Mouse (Mus musculus): ENCODE measurements around the gene Gdf10. TPM values are rescaled to one million over a fixed set of nuclear protein-coding genes. Genes with fewer than 3 reads are reported as not detected.

Gdf10 gene
- polyA plus RNA-seq, 3 experiments from 2014 or later, result not detected

DNA sequence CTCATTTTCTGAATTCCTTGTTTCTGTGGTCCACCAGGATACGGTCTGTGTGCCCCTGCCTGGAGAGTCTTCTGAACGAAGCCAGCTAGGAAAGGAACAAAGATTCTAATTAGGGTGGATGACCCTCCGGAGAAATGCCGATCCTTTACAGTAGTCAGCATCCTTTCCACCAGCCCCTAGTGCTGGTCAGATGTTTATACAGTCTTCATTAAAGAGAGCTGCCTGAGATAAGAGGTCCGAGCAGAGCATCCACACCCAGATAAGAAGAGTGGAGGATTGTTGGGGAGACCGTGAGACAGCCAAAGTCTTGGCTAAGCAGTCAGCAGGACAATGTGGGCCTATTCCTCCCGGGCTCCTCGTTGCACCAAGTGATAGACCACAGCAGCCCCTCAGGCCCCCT, 17.4 kb downstream of the Gdf10 start, which contains the start of gene Gdf2:
Gene Gdf2 (plus strand): TSS at position 301 of the 400 bp plus-strand sequence.
- ATAC-seq, result no peak

DNA sequence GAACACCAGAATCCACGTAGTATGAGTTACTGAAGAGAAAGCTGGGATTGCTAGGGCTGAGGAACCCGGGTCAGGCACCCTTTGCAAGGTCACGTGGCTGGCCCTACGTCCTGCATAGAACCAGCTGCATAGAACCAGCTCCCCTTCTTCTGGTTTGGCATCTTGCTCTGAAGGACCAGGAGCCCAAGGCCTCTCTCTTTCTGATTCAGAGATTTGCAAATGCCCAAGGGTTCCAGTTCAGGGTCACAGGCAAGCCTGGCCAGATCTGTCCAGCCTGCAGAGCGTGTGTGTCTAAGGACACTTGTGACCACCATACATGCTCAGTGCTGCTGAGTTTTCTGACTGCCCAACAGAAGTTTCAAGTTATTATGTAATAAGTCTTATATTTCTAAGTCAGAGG, 18.8 kb downstream of the Gdf10 start:
- no peak for ATAC-seq

DNA sequence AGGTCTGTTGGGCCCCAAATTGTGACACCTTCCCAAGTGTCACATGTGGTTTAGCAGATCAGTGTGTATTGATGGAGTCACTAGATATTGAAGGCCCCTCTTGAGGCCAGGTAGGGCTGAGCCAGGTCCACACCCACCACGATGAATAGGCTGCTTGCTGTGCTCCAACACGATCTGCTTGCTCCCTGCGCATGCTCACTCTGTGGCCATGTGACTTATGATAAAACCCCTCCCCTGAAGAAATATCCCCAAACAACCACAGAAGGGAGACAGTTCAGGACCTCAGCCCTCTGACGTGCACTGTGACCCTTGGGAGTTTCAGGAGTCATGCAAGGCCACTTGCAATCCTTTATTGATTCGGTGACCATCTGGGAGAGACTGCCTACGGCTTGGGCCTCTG, 22.7 kb downstream of the Gdf10 start:
- no peak for ATAC-seq

- ATAC-seq, result no peak
Measured at GRCm38 (mm10) chr14:33952233-33952981, 29.0 kb downstream of the Gdf10 start.

GRCm38 (mm10) chr14:33953761-33954160, 30.4 kb downstream of the Gdf10 start, which contains the start of gene Rbp3:
Gene Rbp3 (plus strand): TSS chr14:33954003.
- ATAC-seq, result no peak

DNA sequence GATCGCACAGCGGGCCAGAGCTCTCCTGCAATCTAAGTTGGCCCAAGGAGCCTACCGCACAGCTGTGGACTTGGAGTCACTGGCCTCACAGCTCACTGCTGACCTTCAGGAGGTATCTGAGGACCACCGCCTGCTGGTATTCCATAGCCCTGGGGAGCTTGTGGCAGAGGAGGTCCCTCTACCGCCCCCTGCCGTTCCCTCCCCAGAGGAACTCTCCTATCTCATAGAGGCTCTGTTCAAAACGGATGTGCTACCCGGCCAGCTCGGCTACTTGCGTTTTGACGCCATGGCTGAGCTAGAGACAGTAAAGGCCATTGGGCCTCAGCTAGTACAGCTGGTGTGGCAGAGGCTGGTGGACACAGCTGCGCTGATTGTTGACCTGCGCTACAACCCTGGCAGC, 32.7 kb downstream of the Gdf10 start:
- ATAC-seq, result no peak

DNA sequence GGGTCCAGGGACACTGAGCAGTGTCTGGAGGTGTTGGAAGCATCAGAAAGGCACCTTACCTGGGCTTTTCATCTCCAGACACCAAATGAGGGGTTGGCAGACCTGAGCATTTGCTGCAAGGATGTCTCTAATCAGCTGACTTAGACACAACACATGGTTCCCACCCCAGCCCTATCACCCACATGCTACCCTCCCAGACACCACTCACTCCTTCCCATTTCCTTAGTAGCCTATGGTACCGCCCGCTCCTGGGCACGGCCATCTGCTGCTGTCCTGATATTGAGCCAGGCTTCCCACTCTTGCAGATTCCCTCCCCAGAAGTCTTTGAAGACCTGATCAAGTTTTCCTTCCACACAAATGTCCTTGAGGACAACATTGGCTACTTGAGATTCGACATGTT, 34.8 kb downstream of the Gdf10 start:
- no peak for ATAC-seq

DNA sequence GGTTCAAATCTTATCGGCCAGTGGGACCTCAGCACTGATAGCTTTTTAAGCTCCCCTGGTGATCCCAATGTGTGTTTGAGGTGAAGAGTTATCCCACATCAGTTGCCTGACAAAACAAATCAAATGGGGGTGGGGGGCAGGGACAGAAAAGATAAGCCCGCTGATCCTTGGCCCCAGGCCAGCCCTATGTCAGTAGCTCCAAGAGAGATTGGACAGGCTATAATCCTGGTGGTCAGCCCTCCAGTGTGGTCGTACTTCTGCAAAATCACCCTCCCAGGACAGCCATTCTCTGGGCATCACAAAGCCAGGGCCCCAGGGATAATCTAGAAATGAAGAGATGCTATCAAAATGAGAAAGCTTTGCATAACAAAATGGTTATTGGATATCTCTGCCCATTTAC, 35.5 kb downstream of the Gdf10 start:
- no peak for ATAC-seq

GRCm38 (mm10) chr14:33959341-33959740, 36.0 kb downstream of the Gdf10 start:
- ATAC-seq, result no peak

DNA sequence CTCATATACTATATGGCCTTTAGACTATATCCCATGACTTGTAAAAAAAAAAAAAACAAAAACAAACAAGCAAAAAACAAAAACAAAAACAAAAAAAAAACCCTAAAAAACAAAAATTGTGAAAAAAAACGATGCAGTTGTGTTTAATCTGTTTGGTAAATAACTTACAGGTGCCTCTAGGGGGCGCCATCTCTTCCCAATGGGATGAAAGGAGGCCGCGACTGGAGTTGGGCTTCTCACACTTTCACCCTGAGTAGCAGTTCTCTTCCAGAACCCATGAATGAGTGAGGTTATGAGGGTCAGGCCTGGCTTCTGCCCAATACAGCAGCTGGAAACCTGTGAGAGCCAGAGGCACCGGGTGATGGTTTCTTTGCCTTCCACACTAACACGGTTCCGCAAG, 42.3 kb downstream of the Gdf10 start:
- no peak for ATAC-seq

DNA sequence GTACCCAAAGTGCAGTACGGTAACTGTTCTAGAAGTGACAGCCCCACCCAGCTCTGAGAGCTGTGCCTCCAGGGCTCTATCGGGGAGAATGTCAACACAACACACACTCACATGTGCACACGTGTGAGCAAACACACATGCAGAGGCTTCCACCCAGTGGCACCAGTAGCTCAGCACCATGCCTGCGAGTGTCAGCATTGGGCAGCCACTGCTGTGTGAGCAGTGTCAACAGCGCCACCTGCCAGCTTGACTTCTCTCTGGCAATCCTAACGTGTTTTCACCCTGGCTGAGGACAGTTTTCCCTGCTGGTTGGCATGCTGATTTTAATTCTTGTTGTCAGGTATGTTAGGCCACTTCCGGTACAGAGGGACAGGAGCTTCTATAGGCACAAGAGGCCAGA, 49.3 kb downstream of the Gdf10 start:
- no peak for ATAC-seq

- ATAC-seq, result no peak
Measured at GRCm38 (mm10) chr14:33974752-33975151, 51.4 kb downstream of the Gdf10 start.

GRCm38 (mm10) chr14:33977748-33978147, 54.4 kb downstream of the Gdf10 start:
- ATAC-seq, result no peak

DNA sequence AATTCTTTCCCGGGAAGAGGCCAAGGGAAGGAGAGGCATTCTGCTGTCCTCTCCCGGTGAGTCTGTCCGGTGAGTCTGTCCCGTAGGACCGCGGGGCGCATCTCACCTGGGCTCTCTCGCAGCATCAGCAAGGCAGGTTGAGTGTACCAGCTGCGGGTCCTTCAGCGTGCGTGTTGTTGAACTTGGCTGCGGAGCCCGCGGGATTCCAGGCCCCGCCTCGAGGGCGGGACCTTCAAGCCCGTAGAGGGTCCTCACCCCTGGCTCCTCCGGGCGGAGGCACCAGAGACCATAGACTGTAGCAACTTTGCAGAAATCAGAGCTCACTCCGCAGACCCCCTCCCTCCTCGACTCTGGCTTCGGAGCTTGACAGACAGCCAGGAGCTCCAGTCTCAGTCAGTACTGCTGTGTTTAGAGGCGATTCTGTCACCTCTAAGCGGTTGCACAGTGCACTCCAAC, 55.2 kb downstream of the Gdf10 start, which contains the start of gene Zfp488:
Gene Zfp488 (minus strand): TSS at position 161 of the 456 bp plus-strand sequence.
- no peak for ATAC-seq

Other genes with a start within 250 kb of the Gdf10 start
- not detected for gene Gdf2, start 17.5 kb downstream of the Gdf10 start, polyA plus RNA-seq (2017; shearing (Covaris generic))
- gene Rbp3, start 30.4 kb downstream of the Gdf10 start, polyA plus RNA-seq (2017; shearing (Covaris generic)), result not detected
- gene Zfp488, start 55.2 kb downstream of the Gdf10 start, polyA plus RNA-seq (2017; shearing (Covaris generic)), result not detected
- gene Gm30083, start 91.6 kb downstream of the Gdf10 start, polyA plus RNA-seq (2017; shearing (Covaris generic)), result not detected
- gene Gm5460, start 93.2 kb downstream of the Gdf10 start, polyA plus RNA-seq (2017; shearing (Covaris generic)), result not detected
- not detected for gene Antxrl, start 129.1 kb downstream of the Gdf10 start, polyA plus RNA-seq (2017; shearing (Covaris generic))
- gene Anxa8, start 162.4 kb downstream of the Gdf10 start, polyA plus RNA-seq (2017; shearing (Covaris generic)), result not detected
- not detected for gene A630023A22Rik, start 179.2 kb downstream of the Gdf10 start, polyA plus RNA-seq (2017; shearing (Covaris generic))
- gene Npy4r, start 228.9 kb downstream of the Gdf10 start, polyA plus RNA-seq (2017; shearing (Covaris generic)), result not detected

All from inflammation-experienced regulatory T-cells, adult 6 months (primary cell).